Mouse (Mus musculus): Measurements from ENCODE around the gene Zfp296. TPM values are rescaled to one million over a fixed set of nuclear protein-coding genes. Genes with fewer than 3 reads are reported as not detected.
"Not testable (repeated sequence)": the region's sequence is repeated elsewhere in the genome, so short reads cannot be mapped to it uniquely, and the experiment has no call there.

The Zfp296 gene
- polyA plus RNA-seq, 1 experiment from 2014 or later = 1.5 TPM

- no peak overlapping the region for H3K4me2 ChIP-seq
- H3K27me3 ChIP-seq (replicated peaks) = no peaks in the 10 kb centered on the region
- peaks cover 98% of the 10 kb centered on the region for H3K36me3 ChIP-seq
- no peaks in the 10 kb centered on the region for H3K9me3 ChIP-seq (replicated peaks)
- H3K4me1 ChIP-seq = peaks cover 4% of the 10 kb centered on the region; the same call in 1 of the 2 replicates
- no peak overlapping the region for H3K27ac ChIP-seq
- ATAC-seq = no peak
- no peak overlapping the region for H3K4me3 ChIP-seq
- 92% methylated on average over 46 of the region's 46 CpGs for WGBS (ENCODE audit: insufficient replicate concordance)
- H3K9ac ChIP-seq = no peak overlapping the region
Measured at GRCm38 (mm10) chr7:19586269-19586668, 9.2 kb downstream of the Zfp296 start.

DNA sequence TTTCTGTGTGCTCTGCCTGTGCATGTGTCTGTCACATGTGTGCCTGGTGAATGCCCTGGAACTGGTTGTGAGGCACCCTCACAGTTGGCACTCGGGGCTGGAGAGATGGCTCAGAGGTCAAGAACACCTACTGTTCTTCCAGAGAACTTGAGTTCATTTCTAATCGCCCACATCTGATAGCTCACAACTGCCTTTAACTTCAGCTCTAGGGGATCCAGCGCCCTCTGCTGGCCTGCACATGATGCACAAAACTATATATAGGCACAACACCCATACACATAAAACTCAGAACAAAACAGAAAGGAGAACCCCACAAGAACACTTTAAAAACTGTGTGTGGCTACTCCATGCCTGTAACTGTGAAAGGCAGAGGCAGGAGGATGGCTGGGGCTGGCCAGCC is 12.1 kb downstream of the Zfp296 start:
- H3K27me3 ChIP-seq (replicated peaks) = no peaks in the 10 kb centered on the region
- no peak overlapping the region for H3K4me2 ChIP-seq
- no peak overlapping the region for H3K4me3 ChIP-seq
- ATAC-seq = no peak
- 39% methylated on average over 3 of the region's 3 CpGs for WGBS (ENCODE audit: insufficient replicate concordance)
- H3K4me1 ChIP-seq = peaks cover 27% of the 10 kb centered on the region
- H3K9ac ChIP-seq = no peak overlapping the region
- H3K27ac ChIP-seq = 0 out of 2 replicates have a peak overlapping the region, but pooled peaks have one; percentile 2
- peaks cover 100% of the 10 kb centered on the region for H3K36me3 ChIP-seq
- H3K9me3 ChIP-seq (replicated peaks) = no peaks in the 10 kb centered on the region

DNA sequence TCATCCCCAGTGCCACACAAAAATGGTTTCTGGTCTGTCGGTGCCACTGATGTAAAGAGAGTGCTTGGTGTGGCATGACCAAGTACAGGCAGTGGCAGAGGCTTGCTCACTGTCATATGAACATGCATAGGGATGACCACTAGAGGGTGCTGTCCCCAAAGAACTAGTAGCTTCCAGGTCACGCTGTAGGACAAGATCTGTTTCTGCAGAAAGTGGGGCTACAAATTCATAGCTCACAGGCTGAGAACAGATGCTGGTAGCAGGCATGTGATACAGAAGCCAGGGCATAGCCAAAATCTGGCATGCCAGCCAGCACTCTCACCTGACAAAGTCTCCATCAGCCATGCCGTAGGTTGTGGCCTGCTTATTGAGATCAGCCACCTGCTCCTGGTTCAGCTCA is 12.8 kb downstream of the Zfp296 start:
- H3K4me3 ChIP-seq = no peak overlapping the region
- peaks cover 32% of the 10 kb centered on the region for H3K4me1 ChIP-seq
- no peak overlapping the region for H3K27ac ChIP-seq
- no peaks in the 10 kb centered on the region for H3K27me3 ChIP-seq (replicated peaks)
- no peak overlapping the region for H3K9ac ChIP-seq
- ATAC-seq = peak; percentile 36; the same call in 1 of the 2 replicates
- H3K4me2 ChIP-seq = no peak overlapping the region
- peaks cover 99% of the 10 kb centered on the region for H3K36me3 ChIP-seq
- 57% methylated on average over 3 of the region's 3 CpGs for WGBS (ENCODE audit: insufficient replicate concordance)
- H3K9me3 ChIP-seq (replicated peaks) = no peaks in the 10 kb centered on the region

DNA sequence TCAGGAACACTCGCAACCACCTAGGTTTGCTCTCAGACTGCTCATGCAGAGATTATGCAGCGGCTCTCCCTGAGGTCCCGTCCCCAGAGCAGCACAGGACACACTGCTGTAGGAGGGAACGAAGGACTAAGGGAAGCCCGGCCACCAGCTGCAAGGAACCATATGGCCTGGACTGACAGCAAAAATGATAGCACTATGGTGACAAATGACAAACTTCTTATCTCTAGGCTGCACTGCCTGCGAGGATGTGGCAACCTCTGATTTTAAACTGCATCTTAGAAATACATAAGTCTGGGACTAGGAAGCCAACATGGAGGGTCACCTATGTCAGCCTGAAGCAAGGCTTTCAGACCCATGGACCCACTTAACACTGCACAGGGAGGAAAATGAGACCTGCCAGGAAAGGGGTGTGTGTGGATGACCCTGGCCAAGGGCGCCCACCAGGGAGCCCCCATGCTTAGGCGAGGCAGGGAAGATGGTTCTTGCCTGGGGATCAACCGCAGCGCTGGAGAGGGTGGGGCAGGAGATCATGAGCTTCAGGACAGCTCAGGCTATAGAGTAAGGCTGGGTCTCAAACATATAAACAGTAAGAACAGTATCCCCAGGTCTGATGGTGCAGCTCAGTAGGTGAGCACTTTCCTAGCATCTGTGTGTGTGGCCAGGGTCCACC is 16.1 kb downstream of the Zfp296 start:
- Histone ChIP-seq H3K4me2 (peak overlapping the region; percentile 30), H3K4me3 (no peak overlapping the region), H3K27ac (peak overlapping the region; percentile 33), H3K9me3 (replicated peaks) (no peaks in the 10 kb centered on the region), H3K4me1 (peaks cover 32% of the 10 kb centered on the region), H3K9ac (peak overlapping the region; percentile 12; the same call in 1 of the 2 replicates), H3K36me3 (peaks cover 91% of the 10 kb centered on the region), H3K27me3 (replicated peaks) (no peaks in the 10 kb centered on the region)
- 42% methylated on average over 10 of the region's 10 CpGs for WGBS (ENCODE audit: insufficient replicate concordance)
- peak; percentile 82 for ATAC-seq

- Histone ChIP-seq H3K36me3 (peaks cover 63% of the 10 kb centered on the region), H3K9ac (no peak overlapping the region), H3K9me3 (replicated peaks) (no peaks in the 10 kb centered on the region), H3K27ac (peak overlapping the region; percentile 28; the same call in 1 of the 2 replicates), H3K4me1 (peaks cover 29% of the 10 kb centered on the region), H3K4me3 (no peak overlapping the region), H3K27me3 (replicated peaks) (no peaks in the 10 kb centered on the region), H3K4me2 (no peak overlapping the region)
- WGBS (ENCODE audit: insufficient replicate concordance) = 72% methylated on average over 5 of the region's 5 CpGs
- ATAC-seq = no peak
Measured at GRCm38 (mm10) chr7:19600562-19600961, 23.5 kb downstream of the Zfp296 start.

GRCm38 (mm10) chr7:19603055-19603454 is 26.0 kb downstream of the Zfp296 start:
- 65% methylated on average over 12 of the region's 12 CpGs for WGBS (ENCODE audit: insufficient replicate concordance)
- peak overlapping the region; percentile 86 for H3K4me2 ChIP-seq
- peaks cover 29% of the 10 kb centered on the region for H3K4me1 ChIP-seq
- H3K9me3 ChIP-seq (replicated peaks) = no peaks in the 10 kb centered on the region
- H3K9ac ChIP-seq = peak overlapping the region; percentile 93
- peaks cover 45% of the 10 kb centered on the region for H3K36me3 ChIP-seq
- H3K27ac ChIP-seq = no peak overlapping the region
- ATAC-seq = no peak
- peak overlapping the region; percentile 89 for H3K4me3 ChIP-seq
- no peaks in the 10 kb centered on the region for H3K27me3 ChIP-seq (replicated peaks)

DNA sequence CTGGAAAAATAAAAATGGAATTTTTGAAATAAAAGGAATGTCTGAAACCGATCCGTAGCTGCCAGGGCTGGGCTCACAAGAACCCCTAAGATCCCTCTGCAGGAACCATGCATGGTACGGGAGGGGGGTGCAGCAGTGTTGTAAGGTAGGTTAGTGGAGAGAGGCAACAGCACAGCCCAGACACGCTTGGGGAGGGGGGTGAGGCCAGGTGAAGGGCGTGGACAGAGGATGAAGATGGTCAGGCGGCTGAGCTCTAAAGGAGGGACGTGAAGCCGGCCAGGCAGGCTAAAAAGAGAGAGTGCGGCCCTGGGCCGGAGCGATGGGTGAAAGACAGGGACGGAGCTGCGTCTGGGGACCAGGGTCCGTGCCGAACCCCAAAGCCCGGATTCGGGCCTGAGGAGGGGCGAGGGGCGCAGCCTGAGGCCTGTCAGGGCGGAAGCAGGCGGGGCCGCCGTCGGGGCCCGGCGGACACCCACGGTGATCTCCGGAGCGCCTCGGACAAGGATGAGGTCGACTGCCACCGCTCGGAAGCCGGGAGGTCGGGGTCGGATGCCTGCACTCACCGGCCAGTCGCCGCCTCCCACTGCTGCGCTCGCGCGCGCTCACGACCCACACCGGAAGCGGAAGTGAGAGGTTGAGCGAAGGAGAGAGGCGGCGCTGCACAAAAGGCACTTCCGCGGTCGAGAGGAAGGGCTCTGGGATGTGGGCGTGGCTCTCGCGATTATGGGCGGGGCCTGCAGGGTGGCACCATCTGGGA is 26.9 kb downstream of the Zfp296 start, which contains the start of gene Clasrp:
Gene Clasrp, minus strand, starts transcription at position 638 of the 757 bp plus-strand sequence.
- peak within 1 kb of the TSS; percentile 81 for H3K27ac ChIP-seq
- H3K9me3 ChIP-seq (replicated peaks) = no peaks in the 10 kb centered on the region
- peaks cover 29% of the 10 kb centered on the region for H3K4me1 ChIP-seq
- ATAC-seq = peak; percentile 89
- under 1% methylated on average over 57 of the region's 57 CpGs for WGBS (ENCODE audit: insufficient replicate concordance)
- H3K4me2 ChIP-seq = peak within 1 kb of the TSS; percentile 86
- peaks cover 35% of the 10 kb centered on the region for H3K36me3 ChIP-seq
- H3K27me3 ChIP-seq (replicated peaks) = no peaks in the 10 kb centered on the region
- H3K9ac ChIP-seq = peak within 1 kb of the TSS; percentile 93
- H3K4me3 ChIP-seq = peak within 1 kb of the TSS; percentile 89

GRCm38 (mm10) chr7:19604606-19605214 is 27.6 kb downstream of the Zfp296 start:
- 55% methylated on average over 10 of the region's 10 CpGs for WGBS (ENCODE audit: insufficient replicate concordance)
- H3K4me2 ChIP-seq = peak overlapping the region; percentile 86
- not testable (repeated sequence) for ATAC-seq; H3K9me3 ChIP-seq (replicated peaks); H3K9ac ChIP-seq; H3K27me3 ChIP-seq (replicated peaks)
- H3K36me3 ChIP-seq = peaks cover 29% of the 10 kb centered on the region
- H3K4me1 ChIP-seq = peaks cover 29% of the 10 kb centered on the region
- peak overlapping the region; percentile 89 for H3K4me3 ChIP-seq
- peak overlapping the region; percentile 81; the same call in 1 of the 2 replicates for H3K27ac ChIP-seq

DNA sequence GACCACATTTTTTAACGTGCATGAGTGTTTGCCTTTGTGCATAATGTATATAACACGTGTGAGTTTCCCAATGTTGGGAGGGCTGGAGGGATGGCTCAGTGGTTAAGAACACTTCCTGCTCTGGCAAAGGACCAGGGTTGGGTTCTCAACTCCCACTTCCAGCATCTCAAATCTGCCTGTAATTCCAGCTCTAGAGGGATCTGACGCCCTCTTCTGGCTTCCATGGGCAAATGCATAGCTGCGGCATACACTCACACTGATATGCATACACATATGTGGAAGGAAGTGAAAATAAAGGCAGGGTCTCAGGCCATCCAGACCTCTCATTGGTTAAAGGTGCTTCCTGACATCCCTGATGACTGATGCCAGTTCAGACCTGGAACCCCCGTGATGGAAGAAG is 30.2 kb downstream of the Zfp296 start:
- Histone ChIP-seq H3K27ac (no peak overlapping the region), H3K36me3 (peaks cover 6% of the 10 kb centered on the region), H3K4me3 (no peak overlapping the region), H3K4me2 (no peak overlapping the region), H3K4me1 (peaks cover 16% of the 10 kb centered on the region), H3K9me3 (replicated peaks) (no peaks in the 10 kb centered on the region), H3K9ac (no peak overlapping the region), H3K27me3 (replicated peaks) (no peaks in the 10 kb centered on the region)
- WGBS (ENCODE audit: insufficient replicate concordance) = 72% methylated on average over 5 of the region's 5 CpGs
- ATAC-seq = no peak

DNA sequence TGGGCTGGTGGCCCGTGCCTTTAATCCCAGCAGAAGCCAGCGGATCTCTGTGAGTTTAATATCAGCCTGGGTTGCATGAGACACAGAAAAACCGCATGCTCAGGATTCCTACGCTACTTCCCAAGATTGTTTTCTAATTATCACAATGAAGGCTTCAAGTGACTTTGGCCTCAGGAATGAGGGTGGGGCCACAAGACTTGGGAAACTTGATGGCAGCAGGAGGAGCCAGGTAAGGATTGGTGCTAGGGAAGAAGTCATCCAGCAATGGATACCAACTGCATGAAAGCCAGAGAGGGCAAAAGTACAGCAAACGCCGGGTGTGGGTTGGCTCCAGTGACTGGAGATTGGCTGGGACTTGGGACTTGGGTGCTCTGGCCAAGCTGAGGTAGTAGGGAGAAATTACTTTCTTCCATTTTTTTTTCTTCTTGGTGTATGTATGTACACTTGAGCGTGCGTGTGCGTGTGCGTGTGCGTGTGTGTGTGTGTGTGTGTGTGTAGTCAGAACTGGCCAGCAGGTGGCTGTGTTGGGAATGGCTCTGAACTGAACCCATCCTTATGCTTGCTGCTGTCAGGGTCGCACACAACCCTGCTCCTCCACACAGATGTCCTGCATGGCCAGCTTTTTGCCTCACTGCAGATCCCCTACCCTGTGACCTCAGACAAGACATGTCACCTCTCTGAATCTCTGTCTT is 32.7 kb downstream of the Zfp296 start:
- ATAC-seq = no peak
- Histone ChIP-seq H3K36me3 (0 out of 2 replicates have a peak, but pooled peaks cover 3% of the 10 kb centered on the region), H3K27me3 (replicated peaks) (no peaks in the 10 kb centered on the region), H3K9ac (no peak overlapping the region), H3K27ac (no peak overlapping the region), H3K4me3 (no peak overlapping the region), H3K9me3 (replicated peaks) (no peaks in the 10 kb centered on the region), H3K4me1 (no peaks in the 10 kb centered on the region), H3K4me2 (no peak overlapping the region)
- WGBS (ENCODE audit: insufficient replicate concordance) = 83% methylated on average over 12 of the region's 12 CpGs

DNA sequence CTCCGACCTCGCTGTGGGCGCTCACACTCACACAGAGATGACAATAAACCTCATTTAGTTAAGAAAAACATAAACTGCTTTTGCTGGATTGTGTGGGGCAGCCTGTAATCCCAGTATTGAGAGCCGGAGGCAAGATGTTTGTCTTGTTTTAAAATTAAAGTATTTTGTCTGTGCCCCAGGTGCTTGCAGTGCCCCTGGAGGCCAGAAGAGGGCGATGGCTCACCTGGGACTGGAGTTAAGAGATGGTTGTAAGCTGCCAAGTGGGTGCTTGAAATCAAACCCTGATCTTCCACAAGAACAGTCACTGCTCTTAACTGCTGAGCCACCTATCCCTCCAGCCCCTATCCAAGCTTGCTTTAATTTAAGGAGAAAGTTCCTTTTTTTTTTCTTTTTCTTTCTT is 33.9 kb downstream of the Zfp296 start:
- Histone ChIP-seq H3K4me1 (no peaks in the 10 kb centered on the region), H3K27ac (no peak overlapping the region), H3K4me2 (no peak overlapping the region), H3K27me3 (replicated peaks) (no peaks in the 10 kb centered on the region), H3K36me3 (0 out of 2 replicates have a peak, but pooled peaks cover 3% of the 10 kb centered on the region), H3K9ac (no peak overlapping the region), H3K4me3 (no peak overlapping the region), H3K9me3 (replicated peaks) (no peaks in the 10 kb centered on the region)
- 70% methylated on average over 5 of the region's 5 CpGs for WGBS (ENCODE audit: insufficient replicate concordance)
- no peak for ATAC-seq
